Mouse (Mus musculus) right cerebral cortex, postnatal 10 days (tissue): ENCODE results near the gene Gm11034.

Source experiments
- DNase-seq, 2 experiments: peaks; one replicate each; pipeline ENCODE4 v3.0.0; 2021; ENCODE audit warnings: low spot score in 2 of 2

Gm11034 gene

GRCm38 (mm10) chr8:72211846-72212245, 1.6 kb downstream of the Gm11034 start:
- no peak for DNase-seq

GRCm38 (mm10) chr8:72210710-72211109, 2.7 kb downstream of the Gm11034 start:
- DNase-seq = no peak

DNA sequence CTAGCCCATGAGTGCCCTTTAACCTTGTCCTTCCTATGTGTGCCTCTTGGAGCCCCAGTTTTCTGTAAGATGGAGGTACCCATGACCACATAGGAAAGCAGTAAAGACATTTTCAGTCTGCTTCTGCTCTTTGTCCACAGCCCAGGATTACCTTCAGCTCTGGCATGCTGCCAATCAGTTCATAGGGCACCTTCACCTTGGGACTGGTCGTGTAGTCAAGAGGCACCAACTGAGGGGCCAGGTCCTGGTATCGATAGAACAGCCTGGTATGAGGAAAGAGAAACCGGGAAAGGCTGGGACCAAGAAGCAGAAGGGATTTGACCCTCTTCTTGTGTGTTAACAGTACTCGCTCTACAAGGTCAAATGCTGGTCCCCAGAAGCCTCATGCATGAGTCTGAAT, 3.2 kb downstream of the Gm11034 start:
- no peak for DNase-seq

- no peak for DNase-seq
Measured at GRCm38 (mm10) chr8:72208582-72208981, 4.9 kb downstream of the Gm11034 start.

- no peak for DNase-seq
Measured at GRCm38 (mm10) chr8:72197997-72198396, 15.4 kb downstream of the Gm11034 start.

DNA sequence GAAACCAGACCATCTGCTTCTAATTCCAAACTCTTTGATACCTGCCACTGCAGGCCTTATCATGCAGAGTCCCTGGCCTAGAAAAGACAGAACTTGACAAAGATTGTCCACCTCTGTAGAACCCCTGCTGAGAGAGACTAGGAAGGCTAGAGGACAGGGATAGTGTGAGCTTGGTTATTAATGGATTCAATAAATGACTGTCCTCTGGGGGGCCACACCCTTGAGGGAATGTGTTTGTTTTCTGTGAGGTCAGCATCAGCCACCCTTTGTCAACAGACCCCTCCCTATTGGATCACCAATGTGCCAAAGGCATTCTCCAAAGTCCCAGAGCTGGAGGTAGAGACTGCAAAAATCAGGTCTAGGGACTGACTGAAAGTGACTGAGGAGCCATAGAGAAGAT, 21.4 kb downstream of the Gm11034 start:
- DNase-seq = no peak

DNA sequence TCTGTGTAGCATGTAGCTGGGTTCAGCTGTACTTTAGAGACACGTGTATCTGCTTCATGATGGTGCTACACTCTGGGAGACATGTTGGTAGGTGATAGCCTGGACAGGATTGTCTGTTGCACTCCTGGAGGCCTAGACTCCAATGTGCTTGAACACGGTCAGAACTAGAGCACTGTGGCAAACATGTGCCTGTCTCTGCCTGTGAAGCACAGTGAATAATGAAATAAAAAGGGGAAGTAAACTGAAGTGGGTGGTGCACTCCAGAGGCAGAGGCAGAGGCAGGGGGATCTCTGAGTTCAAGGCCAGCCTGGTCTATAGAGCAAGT, 23.3 kb downstream of the Gm11034 start:
- no peak for DNase-seq

- DNase-seq = no peak
Measured at GRCm38 (mm10) chr8:72189417-72190214, 23.8 kb downstream of the Gm11034 start, which contains the start of gene Hsh2d. Hsh2d (plus strand) TSS chr8:72189638.

DNA sequence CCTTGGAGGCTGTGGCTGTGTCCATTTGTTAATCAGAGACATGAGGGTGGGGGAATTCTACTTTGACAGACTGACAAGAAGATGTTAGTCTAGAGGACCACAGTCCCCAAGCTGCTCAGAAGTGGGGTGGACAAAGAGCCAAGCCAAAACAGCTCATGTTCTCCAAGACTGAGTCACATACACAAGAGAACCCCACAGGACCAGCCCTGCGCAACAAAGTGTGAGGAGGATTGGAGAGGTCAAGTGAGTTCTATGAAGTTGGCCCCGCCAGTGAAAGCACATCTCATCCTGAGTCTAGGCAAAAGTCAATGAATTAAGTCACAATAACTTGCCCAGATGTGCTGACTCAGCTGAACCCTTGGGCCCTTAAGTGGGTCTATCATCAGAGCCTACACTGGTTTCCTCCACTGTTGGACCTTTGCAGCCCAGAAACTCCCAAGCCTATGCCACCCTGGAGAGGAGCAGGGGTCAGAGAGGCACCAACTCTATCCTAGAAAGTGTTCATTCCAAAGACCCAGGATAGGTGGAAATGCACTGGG, 25.6 kb downstream of the Gm11034 start:
- no peak for DNase-seq

DNA sequence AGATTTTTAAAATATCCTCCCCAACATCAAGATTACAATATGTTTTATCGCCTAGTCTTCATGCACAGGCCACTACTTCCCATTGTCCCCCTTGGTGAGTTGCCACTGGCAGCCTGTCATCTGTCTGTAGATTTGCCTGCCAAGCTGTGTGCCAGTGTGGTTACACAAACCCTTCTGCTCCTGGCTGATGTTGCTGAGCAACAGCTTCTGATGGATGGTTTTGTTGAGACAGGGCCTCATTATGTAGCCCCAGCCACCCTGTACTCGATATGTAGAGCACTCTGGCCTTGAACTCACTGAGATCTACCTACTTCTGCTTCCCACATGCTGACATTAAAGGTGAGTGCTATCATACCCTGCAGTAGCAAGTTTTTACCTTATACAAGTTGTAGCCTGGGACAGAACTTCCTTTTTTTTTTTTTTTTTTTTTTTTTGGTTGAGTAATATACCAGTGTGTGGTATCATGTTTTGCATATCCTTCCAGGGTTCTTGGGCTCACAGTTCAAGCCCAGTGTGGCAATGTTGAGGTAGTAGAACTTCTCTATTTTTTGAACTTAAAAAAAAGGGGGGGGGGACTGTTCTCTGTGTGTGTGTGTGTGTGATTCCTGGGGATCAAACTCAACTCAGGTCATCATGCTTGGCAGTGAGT, 29.8 kb downstream of the Gm11034 start:
- peak; percentile 41 to 44 for DNase-seq

- peak; percentile 62 to 81 for DNase-seq
Measured at GRCm38 (mm10) chr8:72177346-72177925, 36.0 kb downstream of the Gm11034 start.

GRCm38 (mm10) chr8:72169681-72170249, 43.7 kb downstream of the Gm11034 start:
- DNase-seq = no peak

DNA sequence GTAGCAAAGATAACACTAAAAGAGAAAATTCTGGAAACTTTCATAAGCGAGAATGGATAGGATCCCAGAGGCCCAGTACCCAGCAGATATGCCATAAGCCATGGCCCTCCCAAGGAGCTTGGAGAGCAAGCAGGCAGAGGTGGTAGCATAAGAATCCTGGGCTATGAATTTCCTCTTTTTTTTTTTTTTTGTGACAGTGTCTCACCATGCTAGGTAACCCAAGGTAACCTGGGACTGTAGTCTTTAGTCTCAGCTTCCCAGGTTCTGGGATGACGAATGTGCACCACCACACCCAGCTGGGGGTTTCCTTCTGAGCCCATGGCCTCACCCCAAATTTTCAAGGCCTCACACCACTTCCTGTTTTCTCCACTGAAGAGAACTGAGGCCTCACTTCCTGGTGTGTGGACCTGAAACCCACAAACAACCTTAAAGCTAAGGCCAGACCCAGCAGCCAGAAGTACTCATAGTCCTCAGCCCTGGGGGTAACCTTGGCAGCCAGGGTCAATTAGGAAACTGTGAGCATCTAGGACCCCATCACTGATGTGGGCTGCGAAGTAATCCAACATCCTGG, 44.3 kb downstream of the Gm11034 start:
- DNase-seq = no peak
